Comparison of ENCODE assay signal across 8 mouse cellular contexts in genomic region chr8:94098081-94098974, GRCm38 (mm10). TPM values are rescaled to one million over a fixed set of nuclear protein-coding genes. Genes with fewer than 3 reads are reported as not detected.
DNase-seq lines count a peak whose midpoint lies in the region; ATAC-seq and TF ChIP-seq lines count a peak whose summit lies in the region.

TSS of gene Bbs2 (minus strand) at chr8:94098928.

- WGBS in forebrain, embryonic 11.5 days, result 2% methylated on average over 61 of the region's 61 CpGs
- 1% methylated on average over 61 of the region's 61 CpGs for WGBS in heart, embryonic 16.5 days
- 2% methylated on average over 61 of the region's 61 CpGs for WGBS in liver, embryonic 15.5 days (ENCODE audit: insufficient replicate concordance)
- WGBS in neural tube, embryonic 12.5 days, result under 1% methylated on average over 61 of the region's 61 CpGs

- dilution Hi-C loops in CH12.LX (cut with MboI; ENCODE audit: extremely low pct_ligation_motif_present, extremely low pct_unique_long_range_greater_than_20kb, low sequenced_read_pairs), result no loop called here

- H3K27me3 ChIP-seq in CH12.LX (replicated peaks), result peaks cover 31% of the 10 kb centered on the region
- no peaks in the 10 kb centered on the region for H3K27me3 ChIP-seq in forebrain, embryonic 11.5 days (ENCODE audit: control insufficient read depth, insufficient read depth, low read length)
- peaks cover 4% of the 10 kb centered on the region; the same call in 1 of the 2 replicates for H3K27me3 ChIP-seq in heart, embryonic 16.5 days (ENCODE audit: control insufficient read depth, insufficient read depth, low read length)
- peaks cover 35% of the 10 kb centered on the region for H3K27me3 ChIP-seq in liver, embryonic 15.5 days
- H3K27me3 ChIP-seq in neural tube, embryonic 12.5 days (replicated peaks), result no peaks in the 10 kb centered on the region

- TF ChIP-seq RAD21 in CH12.LX (IDR thresholded peaks at IDR 0.05; ENCODE audit: low read depth, low read length), result no peak

- H3K4me2 ChIP-seq in CH12.LX (ENCODE audit: insufficient read depth, low read depth, poor library complexity, severe bottlenecking), result peak within 1 kb of the TSS; percentile 77
- H3K4me2 ChIP-seq in forebrain, embryonic 11.5 days (ENCODE audit: low read depth, low read length, severe bottlenecking), result peak within 1 kb of the TSS; percentile 62
- H3K4me2 ChIP-seq in heart, embryonic 16.5 days (ENCODE audit: low read depth, low read length), result peak within 1 kb of the TSS; percentile 94
- H3K4me2 ChIP-seq in liver, embryonic 15.5 days, result peak within 1 kb of the TSS; percentile 85
- H3K4me2 ChIP-seq in neural tube, embryonic 12.5 days (replicated peaks), result peak within 1 kb of the TSS; percentile 61

- peak within 1 kb of the TSS; percentile 75 for H3K9ac ChIP-seq in CH12.LX (ENCODE audit: insufficient read depth, low read depth)
- H3K9ac ChIP-seq in forebrain, embryonic 11.5 days (ENCODE audit: low read length), result peak within 1 kb of the TSS; percentile 75
- H3K9ac ChIP-seq in heart, embryonic 16.5 days (ENCODE audit: low read length), result peak within 1 kb of the TSS; percentile 84
- H3K9ac ChIP-seq in liver, embryonic 15.5 days, result peak within 1 kb of the TSS; percentile 71
- peak within 1 kb of the TSS; percentile 59 for H3K9ac ChIP-seq in neural tube, embryonic 12.5 days

- H3K4me1 ChIP-seq in CH12.LX (ENCODE audit: control insufficient read depth in 1 of 2, insufficient read depth in 2 of 2), result peaks cover 2 to 25% of the 10 kb centered on the region in 2 experiments; a peak in 3 of 4 replicates
- H3K4me1 ChIP-seq in forebrain, embryonic 11.5 days (replicated peaks; ENCODE audit: control insufficient read depth, insufficient read depth, low read length), result no peaks in the 10 kb centered on the region
- H3K4me1 ChIP-seq in heart, embryonic 16.5 days (ENCODE audit: control insufficient read depth, insufficient read depth, low read length), result peaks cover 11% of the 10 kb centered on the region
- peaks cover 17% of the 10 kb centered on the region for H3K4me1 ChIP-seq in liver, embryonic 15.5 days (replicated peaks)
- peaks cover 6% of the 10 kb centered on the region; the same call in 1 of the 2 replicates for H3K4me1 ChIP-seq in neural tube, embryonic 12.5 days

- H3K36me3 ChIP-seq in CH12.LX (replicated peaks in 1 of 2; ENCODE audit: control insufficient read depth in 1 of 2, insufficient read depth in 1 of 2, low read length in 1 of 2), result no peaks in the 10 kb centered on the region
- H3K36me3 ChIP-seq in forebrain, embryonic 11.5 days (ENCODE audit: control insufficient read depth, insufficient read depth, low read length), result no peaks in the 10 kb centered on the region
- no peaks in the 10 kb centered on the region for H3K36me3 ChIP-seq in heart, embryonic 16.5 days (ENCODE audit: control insufficient read depth, insufficient read depth)
- no peaks in the 10 kb centered on the region for H3K36me3 ChIP-seq in liver, embryonic 15.5 days (replicated peaks)
- no peaks in the 10 kb centered on the region for H3K36me3 ChIP-seq in neural tube, embryonic 12.5 days

- peak within 1 kb of the TSS; percentile 54 for H3K27ac ChIP-seq in CH12.LX (ENCODE audit: insufficient read depth, low read depth)
- peak within 1 kb of the TSS; percentile 97 for H3K27ac ChIP-seq in forebrain, embryonic 11.5 days (ENCODE audit: low read depth, low read length)
- peak within 1 kb of the TSS; percentile 95 for H3K27ac ChIP-seq in heart, embryonic 16.5 days (ENCODE audit: low read length)
- peak within 1 kb of the TSS; percentile 99 for H3K27ac ChIP-seq in liver, embryonic 15.5 days (replicated peaks)
- peak within 1 kb of the TSS; percentile 93 for H3K27ac ChIP-seq in neural tube, embryonic 12.5 days

- H3K9me3 ChIP-seq in CH12.LX (replicated peaks; ENCODE audit: low read length), result no peaks in the 10 kb centered on the region
- H3K9me3 ChIP-seq in forebrain, embryonic 11.5 days (ENCODE audit: control insufficient read depth, low read length), result no peaks in the 10 kb centered on the region
- no peaks in the 10 kb centered on the region; the same call in 1 of the 2 replicates for H3K9me3 ChIP-seq in heart, embryonic 16.5 days (replicated peaks; ENCODE audit: control insufficient read depth, low read length)
- H3K9me3 ChIP-seq in liver, embryonic 15.5 days (replicated peaks), result no peaks in the 10 kb centered on the region
- H3K9me3 ChIP-seq in neural tube, embryonic 12.5 days, result no peaks in the 10 kb centered on the region

- peak in 1 of 2 experiments; percentile 44; a peak in 2 of 4 replicates for TF ChIP-seq CTCF in CH12.LX (conservative IDR thresholded peaks at IDR 0.05 in 1 of 2, IDR thresholded peaks at IDR 0.05 in 1 of 2; ENCODE audit: low read depth in 2 of 2, low read length in 2 of 2)

- in situ Hi-C loops in CH12.LX (cut with MboI; ENCODE audit: low pct_ligation_motif_present, low pct_unique_long_range_greater_than_20kb, low sequenced_read_pairs), result no loop called here

- ATAC-seq in forebrain, embryonic 11.5 days (replicated peaks; ENCODE audit: low FRiP score), result peak; percentile 98
- ATAC-seq in heart, embryonic 16.5 days (replicated peaks; ENCODE audit: extremely low read depth, insufficient read depth, low FRiP score), result peak; percentile 100
- peak; percentile 99 for ATAC-seq in liver, embryonic 15.5 days (ENCODE audit: insufficient read depth)
- peak; percentile 99 for ATAC-seq in neural tube, embryonic 12.5 days (ENCODE audit: low FRiP score, low read depth)

- no peaks in the 10 kb centered on the region for H3K79me2 ChIP-seq in CH12.LX (replicated peaks; ENCODE audit: control insufficient read depth, extremely low read depth, insufficient read depth, poor library complexity, severe bottlenecking)

- no peak for TF ChIP-seq EP300 in CH12.LX (IDR thresholded peaks at IDR 0.05; ENCODE audit: low read length)

- H3K4me3 ChIP-seq in CH12.LX (replicated peaks in 1 of 3; ENCODE audit: low read depth in 2 of 3, low read length in 2 of 3, poor library complexity in 1 of 3), result peak within 1 kb of the TSS; percentile 60 to 67 (median 62)
- H3K4me3 ChIP-seq in forebrain, embryonic 11.5 days (ENCODE audit: low read depth, low read length), result peak within 1 kb of the TSS; percentile 58
- H3K4me3 ChIP-seq in heart, embryonic 16.5 days (ENCODE audit: low read length), result peak within 1 kb of the TSS; percentile 73
- H3K4me3 ChIP-seq in liver, embryonic 15.5 days (replicated peaks), result peak within 1 kb of the TSS; percentile 77
- peak within 1 kb of the TSS; percentile 51 for H3K4me3 ChIP-seq in neural tube, embryonic 12.5 days

- DNase-seq in CH12.LX (ENCODE audit: extremely low read depth), result peak; percentile 99
- peak; percentile 98 for DNase-seq in c-Kit-positive CD71-positive TER-119-negative erythroid progenitor cells, embryonic 14.5 days (ENCODE audit: low read depth)
- DNase-seq in forebrain, embryonic 11.5 days (ENCODE audit: low spot score), result peak; percentile 100
- peak; percentile 99 to 100 for DNase-seq in kidney, postnatal 36 days
- peak; percentile 99 for DNase-seq in telencephalon, adult 2 months (ENCODE audit: low read depth, low spot score)

- TF ChIP-seq POLR2A in CH12.LX (IDR thresholded peaks at IDR 0.05; ENCODE audit: low read depth, low read length), result peak; percentile 93

TF ChIP-seq in CH12.LX, 34 proteins besides CTCF, POLR2A, EP300 and RAD21:
- TF ChIP-seq ELF1 (IDR thresholded peaks at IDR 0.05; ENCODE audit: low read depth, low read length), result peak; percentile 95
- peak; percentile 77; the same call in 1 of the 2 replicates for TF ChIP-seq TCF12 (IDR thresholded peaks at IDR 0.05; ENCODE audit: low read depth, low read length)
- TF ChIP-seq MXI1 (IDR thresholded peaks at IDR 0.05; ENCODE audit: low read depth, low read length), result peak; percentile 88; the same call in 1 of the 2 replicates
- TF ChIP-seq ZMIZ1 (IDR thresholded peaks at IDR 0.05; ENCODE audit: low read depth, low read length), result peak; percentile 63
- TF ChIP-seq TBP (conservative IDR thresholded peaks at IDR 0.05; ENCODE audit: low read depth, low read length), result no peak; the same call in 1 of the 2 replicates
- TF ChIP-seq ETS1 (conservative IDR thresholded peaks at IDR 0.05; ENCODE audit: low read depth, low read length), result 0 out of 2 replicates have a peak, but pooled peaks have one; percentile 26
- peak; percentile 58; the same call in 1 of the 2 replicates for TF ChIP-seq POLR2AphosphoS2 (IDR thresholded peaks at IDR 0.05; ENCODE audit: low read depth, low read length)
- TF ChIP-seq KAT2A (IDR thresholded peaks at IDR 0.05; ENCODE audit: insufficient replicate concordance, low read length), result peak; percentile 55; the same call in 1 of the 2 replicates
- TF ChIP-seq MYC (IDR thresholded peaks at IDR 0.05; ENCODE audit: low read depth, low read length), result no peak
- no peak for TF ChIP-seq CHD1 (IDR thresholded peaks at IDR 0.05; ENCODE audit: low read depth, low read length)
- TF ChIP-seq HCFC1 (IDR thresholded peaks at IDR 0.05; ENCODE audit: low read depth, low read length), result peak; percentile 85
- TF ChIP-seq SIN3A (IDR thresholded peaks at IDR 0.05; ENCODE audit: low read length), result peak; percentile 90
- peak; percentile 85 for TF ChIP-seq NELFE (IDR thresholded peaks at IDR 0.05; ENCODE audit: low read depth, low read length)
- no peak for TF ChIP-seq SMC3 (IDR thresholded peaks at IDR 0.05; ENCODE audit: low read depth, low read length)
- TF ChIP-seq IRF4 (IDR thresholded peaks at IDR 0.05; ENCODE audit: low read depth, low read length), result peak; percentile 25; the same call in 1 of the 2 replicates
- TF ChIP-seq MAX (IDR thresholded peaks at IDR 0.05; ENCODE audit: low read length), result peak; percentile 64
- peak; percentile 99 for TF ChIP-seq NRF1 (IDR thresholded peaks at IDR 0.05; ENCODE audit: low read depth, low read length)

RNA-seq across cellular contexts. Expression of gene Bbs2, which starts in this region (rescaled TPM):
- total RNA-seq in CH12.LX (2012; rRNA removed) (7.3 and 10.0 TPM in 2 replicates), CH12.LX (2014; rRNA removed) (10.4 and 13.0 TPM in 2 replicates)
- 12.0 and 13.1 TPM in 2 replicates for polyA plus RNA-seq in CH12.LX (2012; ENCODE audit: insufficient read length, low read depth)
- 23.3 and 23.8 TPM in 2 replicates for polyA plus RNA-seq in forebrain, embryonic 11.5 days (2014; fragmentation: Nextera tagmentation; extraction: Ambion mirVana)
- 9.8 and 12.4 TPM in 2 replicates for polyA plus RNA-seq in heart, embryonic 16.5 days (2015; fragmentation: Nextera tagmentation; extraction: Ambion mirVana)
- 2.6 and 3.4 TPM in 2 replicates for polyA plus RNA-seq in liver, embryonic 15.5 days (2015; fragmentation: Nextera tagmentation; extraction: Ambion mirVana)
- polyA plus RNA-seq in neural tube, embryonic 12.5 days (2016; fragmentation: Nextera tagmentation; extraction: Ambion mirVana), result 20.5 and 25.3 TPM in 2 replicates

Comparison
In these comparisons a context has a peak if more than half of its experiments do, and no peak if none do; other contexts are left out.
1. Peak in every context shown above with its lines: DNase-seq, ATAC-seq, H3K4me3 ChIP-seq and H3K27ac ChIP-seq.